Mouse (Mus musculus) hematopoietic stem cell, adult 5-6 weeks (primary cell): ENCODE results near the gene Evi2. TPM values are rescaled to one million over a fixed set of nuclear protein-coding genes. Genes with fewer than 3 reads are reported as not detected.
A peak's percentile ranks its signal among the peaks of the same experiment; 100 is the strongest.

ENCODE experiments used
- ATAC-seq, 2 experiments: fragments of 125-278 bp in 1 of 2; replicated peaks in 1 of 2; 2 replicates each; pipeline ENCODE4 v1.8.0; 2016 to 2017; ENCODE audit warnings: inconsistent platforms in 2 of 2, mild to moderate bottlenecking in 2 of 2, moderate number of reproducible peaks in 2 of 2, low read depth in 1 of 2, moderate TSS enrichment in 1 of 2; ENCODE audit not compliant: low FRiP score in 2 of 2, poor library complexity in 2 of 2, severe bottlenecking in 2 of 2, insufficient read depth in 1 of 2, low TSS enrichment in 1 of 2
- total RNA-seq: library from RNA; stranded (forward); fragments of 172-1452, 232-1000 nt; gene quantifications from 2 replicates; pipeline ENCODE4 v1.2.3, GENCODE M21; 2017

Gene Evi2
- total RNA-seq = 5.4 and 7.8 TPM in 2 replicates

GRCm38 (mm10) chr11:79530333-79530761 is at the start of gene Evi2, which contains the start of gene Evi2a:
Gene Evi2, minus strand, starts transcription at chr11:79530589.
Gene Evi2a, minus strand, starts transcription at chr11:79530609.
- peak; percentile 71 to 76 for ATAC-seq

DNA sequence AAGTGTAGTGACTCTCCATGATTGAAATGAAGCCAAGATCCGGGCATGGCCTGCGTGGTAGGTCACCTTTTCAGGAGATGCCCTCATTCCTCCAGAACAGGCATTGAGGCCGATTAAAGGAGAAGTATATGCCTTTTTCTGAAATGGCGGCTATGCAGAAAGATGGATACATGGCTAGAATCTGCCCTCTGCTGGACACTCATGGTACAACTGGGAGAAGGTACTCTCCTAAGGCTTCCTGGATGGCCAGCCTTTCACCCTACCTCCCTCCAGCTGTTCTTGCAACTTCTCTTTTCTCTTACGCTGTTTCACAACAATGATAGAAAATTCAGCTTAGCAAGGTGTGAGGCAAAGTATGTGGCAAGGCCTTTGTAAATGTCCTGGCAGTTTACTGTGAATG is 47.4 kb upstream of the Evi2 start:
- peak; percentile 75 to 88 for ATAC-seq

DNA sequence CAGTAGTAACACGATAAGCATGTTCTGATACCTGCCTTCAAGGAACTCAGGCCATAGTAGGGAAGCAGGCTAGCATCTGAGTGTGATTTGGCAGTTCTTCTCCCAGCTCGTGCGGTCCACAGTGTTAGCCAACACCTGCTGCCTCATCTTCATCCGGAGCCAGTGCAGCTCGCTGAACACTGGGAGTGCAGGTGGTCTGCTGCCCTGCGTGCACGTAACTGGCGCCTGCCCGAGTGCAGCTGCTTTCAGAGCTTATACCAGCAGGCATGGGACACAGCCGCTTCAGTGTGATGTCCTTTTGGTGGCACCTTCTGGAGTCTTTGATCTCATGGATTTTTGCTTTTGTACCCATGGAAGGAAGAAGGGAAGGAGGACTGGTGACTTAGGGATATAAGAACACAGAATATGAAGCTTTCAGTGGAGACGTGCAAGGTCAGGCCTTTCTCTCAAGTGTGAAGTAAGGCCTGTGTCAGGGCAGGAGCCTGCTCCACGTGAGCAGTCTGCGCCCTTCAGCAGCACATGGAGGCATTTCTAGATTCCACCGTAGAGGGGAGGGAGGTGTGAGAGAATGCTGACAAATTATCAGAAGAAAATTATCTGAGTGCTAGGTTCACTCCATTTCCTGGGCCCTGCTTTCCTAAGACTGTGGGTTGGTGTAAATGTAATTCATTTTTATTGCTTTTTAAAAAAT is 45.1 kb upstream of the Evi2 start:
- ATAC-seq = no peak

DNA sequence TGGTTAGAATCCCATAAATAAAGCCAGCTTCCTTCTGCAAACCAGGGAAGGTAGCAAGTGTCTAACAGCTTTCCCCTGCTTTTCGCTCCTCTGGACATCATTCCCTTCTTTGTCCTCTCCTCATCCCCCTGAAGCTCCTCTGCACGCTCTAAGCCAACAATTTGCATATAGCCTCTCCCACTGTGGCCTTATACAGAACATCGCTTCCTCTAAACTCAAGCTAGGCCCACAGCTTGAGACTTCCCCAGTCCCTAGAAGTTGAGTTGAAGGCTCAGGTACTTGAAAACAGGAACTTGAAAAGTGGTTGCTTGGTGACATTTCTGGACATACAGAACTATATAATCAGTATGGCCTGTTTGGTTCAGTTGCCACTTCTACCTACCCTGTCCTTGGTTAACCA is 43.4 kb upstream of the Evi2 start:
- peak; percentile 55 to 72 for ATAC-seq

GRCm38 (mm10) chr11:79570319-79570718 is 39.9 kb upstream of the Evi2 start:
- ATAC-seq = no peak

DNA sequence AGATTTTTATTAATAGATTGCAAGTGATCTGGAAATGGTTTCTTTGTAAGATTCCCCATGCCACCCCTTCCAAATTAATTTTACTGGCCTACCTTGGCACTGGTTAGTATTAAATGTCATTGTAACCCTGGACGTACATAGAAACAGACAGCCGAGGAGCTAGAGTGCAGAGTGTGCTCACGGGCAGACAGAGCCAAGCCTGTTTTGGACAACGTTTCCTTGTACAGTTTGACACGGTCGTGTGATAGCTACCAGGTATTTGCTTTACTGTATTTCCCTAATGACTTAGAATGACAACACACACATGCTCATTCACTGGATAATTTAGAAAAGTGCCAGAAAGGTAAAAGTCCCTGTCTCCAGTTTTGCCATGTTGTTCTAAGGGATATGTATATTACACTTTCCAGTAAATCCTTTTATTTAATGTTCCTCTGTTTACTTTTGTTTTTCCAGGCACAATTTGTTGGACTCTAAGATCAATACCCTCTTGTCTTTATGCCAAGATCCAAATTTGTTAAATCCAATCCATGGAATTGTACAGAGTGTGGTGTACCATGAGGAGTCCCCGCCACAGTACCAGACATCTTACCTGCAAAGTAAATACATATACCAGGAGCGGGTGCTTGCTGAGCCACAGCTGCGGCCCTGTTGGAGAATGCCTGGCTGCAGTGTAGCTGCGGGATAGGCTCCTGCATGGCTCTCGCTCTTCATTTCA is 38.0 kb upstream of the Evi2 start:
- no peak for ATAC-seq

- no peak for ATAC-seq
Measured at GRCm38 (mm10) chr11:79566947-79567346, 36.6 kb upstream of the Evi2 start.

DNA sequence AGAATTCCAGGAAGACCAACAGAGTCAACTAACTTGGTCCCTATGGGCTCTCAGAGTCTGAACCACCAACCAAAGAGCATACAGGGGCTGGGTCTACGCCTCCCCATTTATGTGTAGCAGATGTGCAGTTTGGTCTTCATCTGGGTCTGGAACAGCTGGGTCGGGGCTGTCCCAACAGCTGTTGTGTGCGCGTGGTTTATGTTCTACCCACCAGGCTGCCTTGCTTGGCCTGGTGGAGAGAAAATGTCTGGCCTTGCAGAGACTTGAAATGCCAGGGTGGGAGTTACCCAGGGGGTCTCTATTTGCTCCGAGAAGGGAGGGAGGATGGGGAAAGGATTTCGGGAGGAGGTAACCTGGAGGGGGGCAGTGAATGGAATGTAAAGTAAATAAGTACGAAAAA is 33.1 kb upstream of the Evi2 start:
- ATAC-seq = no peak

DNA sequence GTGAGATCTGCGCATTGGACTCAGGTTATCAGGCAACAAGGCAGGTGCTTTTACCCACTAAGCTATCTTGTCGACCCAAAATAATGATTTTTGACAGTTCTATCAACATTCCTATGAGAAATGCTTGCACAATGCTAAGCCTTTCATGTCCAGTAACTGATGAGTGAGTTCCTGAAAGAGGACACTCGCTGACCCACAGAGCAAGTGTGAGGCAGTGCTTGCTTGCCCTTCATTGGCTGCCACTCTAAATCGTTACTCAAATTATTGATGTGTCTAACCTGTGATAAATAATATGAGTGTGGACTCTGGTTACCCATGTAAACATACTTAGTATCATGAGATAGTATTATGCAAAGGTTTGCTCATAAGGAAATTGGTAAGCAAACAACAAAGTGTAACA is 30.1 kb upstream of the Evi2 start:
- ATAC-seq = no peak

DNA sequence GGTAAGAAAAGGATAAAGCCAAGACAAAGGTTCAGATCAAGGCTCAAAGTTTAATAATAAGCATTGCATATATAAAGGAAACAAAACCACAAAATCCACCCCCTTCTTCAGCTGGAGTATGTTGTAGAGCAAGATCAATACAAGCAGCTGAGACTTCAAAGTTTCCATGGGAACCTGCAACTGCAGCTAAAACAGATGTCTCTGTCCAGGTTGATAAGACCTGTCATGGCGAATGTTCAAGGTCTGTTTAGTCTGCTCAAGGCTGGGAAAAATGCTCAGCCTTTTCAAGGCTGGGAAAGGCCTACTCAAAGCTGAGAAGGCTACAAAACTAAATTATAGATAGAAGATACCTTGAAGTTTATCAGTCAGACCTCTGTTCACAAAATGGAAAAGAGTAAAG is 22.2 kb upstream of the Evi2 start:
- ATAC-seq = no peak

DNA sequence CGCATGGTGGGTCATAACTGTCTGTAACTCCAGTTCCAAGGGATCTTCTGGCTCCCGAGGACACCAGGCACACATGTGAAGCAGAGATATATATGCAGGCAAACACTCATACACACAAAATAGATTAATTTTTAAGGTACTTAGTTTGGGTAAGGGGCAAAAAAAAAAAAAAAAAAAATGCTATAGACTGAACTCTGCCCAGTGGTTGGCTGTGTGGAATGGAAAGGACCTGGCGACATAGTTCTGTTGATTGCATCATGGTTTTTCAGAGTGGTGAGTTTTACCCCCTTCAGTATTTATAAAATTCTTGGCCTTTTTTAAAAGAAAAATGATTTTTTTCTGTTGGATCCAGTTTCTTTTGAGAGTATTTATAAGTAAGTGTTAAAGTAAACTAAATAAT is 5.9 kb upstream of the Evi2 start:
- no peak for ATAC-seq

DNA sequence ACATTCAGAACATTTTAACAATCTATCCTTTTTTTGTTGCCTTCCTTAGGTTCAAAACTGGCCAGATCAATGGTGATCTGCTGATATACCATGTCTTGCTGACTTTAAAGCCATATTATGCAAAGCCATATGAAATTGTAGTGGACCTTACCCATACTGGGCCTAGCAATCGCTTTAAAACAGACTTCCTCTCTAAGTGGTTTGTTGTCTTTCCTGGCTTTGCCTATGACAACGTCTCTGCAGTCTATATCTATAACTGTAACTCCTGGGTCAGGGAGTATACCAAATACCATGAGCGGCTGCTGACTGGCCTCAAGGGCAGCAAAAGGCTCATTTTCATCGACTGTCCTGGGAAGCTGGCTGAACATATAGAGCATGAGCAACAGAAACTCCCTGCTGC is 5.2 kb upstream of the Evi2 start:
- no peak for ATAC-seq

DNA sequence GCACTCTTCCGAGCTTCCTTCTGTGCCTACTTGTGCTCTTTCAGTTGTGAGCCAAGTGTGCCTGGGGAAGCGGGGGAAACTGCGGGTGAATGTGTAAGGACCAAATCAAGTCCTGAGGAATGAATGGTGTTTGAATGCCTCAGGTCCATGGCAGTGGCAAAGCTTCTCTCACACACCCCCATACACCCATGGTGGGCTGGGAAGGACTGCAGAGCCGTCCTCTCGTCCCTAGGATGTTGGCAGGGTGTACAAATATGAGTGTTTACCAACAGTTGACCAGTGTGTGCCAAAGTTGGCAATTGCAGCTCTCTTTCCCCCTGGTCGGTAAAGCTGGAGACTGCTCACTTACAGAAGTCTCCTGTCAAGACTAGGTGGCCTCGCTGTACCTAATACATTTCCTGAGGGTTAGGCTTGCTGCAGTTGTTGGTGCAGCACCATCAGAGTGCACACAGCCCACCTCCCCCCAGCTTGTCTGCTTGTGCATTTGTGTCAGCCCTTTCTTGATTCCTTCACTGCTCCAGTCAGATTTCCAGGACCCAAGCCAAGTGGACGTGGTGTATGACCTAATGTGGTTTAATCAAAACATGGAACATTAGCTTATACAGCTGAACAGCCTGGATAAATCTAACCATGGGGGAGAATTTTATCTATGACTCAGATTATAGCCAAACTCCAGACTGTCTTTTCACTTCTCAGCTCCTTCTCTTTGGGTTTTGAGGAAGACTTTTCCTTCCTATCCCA is 3.7 kb upstream of the Evi2 start:
- ATAC-seq = no peak

DNA sequence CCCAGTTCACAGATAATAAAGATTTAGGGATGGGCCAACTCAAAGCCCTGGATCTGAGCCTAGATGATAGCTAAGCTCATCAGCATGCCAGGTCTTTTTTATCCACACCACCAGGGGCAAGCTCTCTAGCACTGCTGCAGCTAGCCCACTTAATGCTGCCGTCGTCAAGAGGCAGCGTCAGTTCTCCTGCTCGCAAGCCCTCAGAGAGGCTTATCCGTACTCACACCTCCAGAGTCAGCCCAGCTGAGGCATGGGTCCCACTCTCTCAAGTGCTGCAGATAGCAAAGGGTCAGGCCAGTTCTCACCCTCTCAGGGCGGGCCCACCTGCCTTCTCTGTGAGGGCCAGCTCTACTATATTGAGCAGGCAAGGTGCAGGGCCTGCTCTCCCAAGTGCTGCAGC is 2.9 kb upstream of the Evi2 start:
- no peak for ATAC-seq

DNA sequence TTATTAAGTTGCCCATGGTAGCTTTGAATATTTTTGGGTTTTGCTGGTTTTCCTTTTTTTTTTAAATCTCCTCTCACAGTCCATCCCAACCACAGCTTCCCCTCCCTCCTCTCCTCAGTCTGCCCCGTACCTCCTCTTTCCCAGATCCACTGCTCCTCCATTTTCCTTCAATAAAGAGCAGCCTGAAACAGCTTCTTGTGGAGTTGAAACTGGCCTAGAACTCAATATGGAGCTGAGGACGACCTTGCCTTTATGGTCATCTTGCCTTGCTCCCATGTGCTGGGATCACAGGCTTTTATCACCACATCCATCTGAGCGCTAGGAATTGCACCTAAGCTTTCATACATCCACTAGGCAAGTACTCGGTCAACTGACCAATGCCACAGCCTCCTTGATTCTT is 1.1 kb upstream of the Evi2 start:
- no peak for ATAC-seq

DNA sequence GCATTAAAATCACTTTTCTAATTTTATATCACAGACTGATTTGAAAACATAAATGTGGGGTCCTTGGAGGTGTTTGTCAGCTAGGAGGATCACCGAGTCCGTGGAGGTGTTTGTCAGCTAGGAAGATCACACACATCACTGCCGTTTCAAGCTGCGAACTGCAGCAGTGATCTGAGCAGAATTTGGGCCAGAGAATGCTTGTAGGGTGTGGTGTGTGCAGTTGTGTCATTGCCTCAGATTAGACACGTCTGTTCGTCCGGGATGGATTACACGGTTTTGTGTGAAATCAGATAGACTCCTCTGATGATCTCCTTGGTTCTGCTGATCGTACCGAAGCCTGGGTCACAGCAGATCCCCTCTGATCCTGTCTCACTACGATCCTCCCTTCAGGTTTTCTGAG is 385 bp upstream of the Evi2 start:
- ATAC-seq = no peak

DNA sequence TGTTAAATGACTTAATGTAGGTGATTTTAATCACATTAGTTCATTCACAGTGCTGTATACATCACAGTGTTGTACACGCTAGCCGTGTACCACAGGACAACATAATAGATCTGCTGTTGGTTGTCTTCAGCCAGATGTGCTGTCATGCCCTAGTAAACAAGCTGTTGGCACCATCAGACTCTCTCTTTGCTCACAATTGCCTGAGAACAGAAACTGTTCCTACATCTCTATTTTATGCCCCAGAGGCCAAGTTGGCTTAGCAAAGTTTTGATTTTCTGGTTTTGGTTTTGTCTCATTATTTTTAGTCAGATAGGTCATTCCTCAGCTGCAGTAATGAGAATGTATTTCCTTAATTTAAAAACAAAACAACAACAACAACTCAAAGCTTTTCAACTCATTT is 653 bp downstream of the Evi2 start:
- ATAC-seq = no peak

DNA sequence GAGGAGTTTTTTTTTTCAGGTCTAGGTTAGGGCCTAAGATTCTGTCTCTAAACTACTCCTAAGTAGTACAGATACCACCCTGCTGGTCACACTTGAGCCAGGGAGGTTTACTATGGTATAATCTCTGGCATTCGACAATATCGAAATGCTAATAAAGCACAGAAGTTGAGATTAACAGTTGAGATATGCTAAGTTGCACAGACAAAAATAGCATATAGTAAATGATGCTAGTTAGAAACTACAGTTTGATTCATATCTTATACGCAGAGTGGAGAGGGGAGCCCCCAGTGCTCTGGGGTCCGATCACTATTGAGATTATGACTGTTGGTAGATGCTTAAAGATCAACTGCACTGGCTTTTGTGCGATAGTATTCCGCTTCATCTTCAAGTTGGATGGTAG is 1.2 kb downstream of the Evi2 start:
- ATAC-seq = no peak
